Mouse (Mus musculus): Measurements from ENCODE around the gene Zbtb9.
"Not testable (repeated sequence)": the region's sequence is repeated elsewhere in the genome, so short reads cannot be mapped to it uniquely, and the experiment has no call there.

Gene Zbtb9

GRCm38 (mm10) chr17:26972107-26972506 lies 860 bp upstream of the Zbtb9 start:
- no peak for DNase-seq

DNA sequence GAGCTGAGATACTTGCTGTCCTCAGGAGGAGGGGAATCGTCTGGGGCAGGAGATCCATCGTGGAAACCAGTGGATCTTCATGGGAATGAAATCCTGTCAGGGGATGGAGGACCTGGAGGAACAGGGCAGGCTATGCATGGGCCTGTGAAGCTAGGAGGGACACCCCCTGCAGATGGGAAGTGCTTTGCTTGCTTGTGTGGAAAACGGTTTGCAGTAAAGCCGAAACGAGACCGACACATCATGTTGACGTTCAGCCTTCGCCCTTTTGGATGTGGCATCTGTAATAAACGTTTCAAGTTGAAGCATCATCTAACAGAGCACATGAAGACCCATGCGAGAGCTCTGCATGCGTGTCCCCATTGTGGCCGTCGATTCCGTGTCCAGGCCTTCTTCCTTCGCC lies 1.6 kb downstream of the Zbtb9 start:
- no peak for DNase-seq

DNA sequence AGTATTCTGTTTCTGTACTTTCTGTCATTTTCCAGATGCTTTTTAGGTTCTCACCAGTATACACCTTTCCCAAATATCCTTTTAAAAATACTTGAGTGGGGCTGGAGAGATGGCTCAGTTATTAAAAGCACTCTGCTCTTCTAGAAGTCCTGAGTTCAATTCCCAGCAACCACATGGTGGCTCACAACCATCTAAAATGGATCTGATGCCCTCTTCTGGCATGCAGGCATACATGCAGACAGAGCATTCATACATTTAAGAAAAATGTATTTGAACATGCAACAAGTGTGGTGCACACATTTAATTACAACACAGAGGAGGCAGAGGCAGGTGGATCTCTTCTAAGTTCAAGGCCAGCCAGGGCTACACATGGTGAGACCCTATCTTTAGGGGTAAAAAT lies 2.4 kb downstream of the Zbtb9 start:
- no peak for DNase-seq

- DNase-seq, result not testable (repeated sequence)
Observed at GRCm38 (mm10) chr17:26977354-26977753, 4.4 kb downstream of the Zbtb9 start.

GRCm38 (mm10) chr17:26979426-26979825 lies 6.5 kb downstream of the Zbtb9 start:
- DNase-seq, result no peak

GRCm38 (mm10) chr17:26981050-26981449 lies 8.1 kb downstream of the Zbtb9 start:
- DNase-seq, result no peak

DNA sequence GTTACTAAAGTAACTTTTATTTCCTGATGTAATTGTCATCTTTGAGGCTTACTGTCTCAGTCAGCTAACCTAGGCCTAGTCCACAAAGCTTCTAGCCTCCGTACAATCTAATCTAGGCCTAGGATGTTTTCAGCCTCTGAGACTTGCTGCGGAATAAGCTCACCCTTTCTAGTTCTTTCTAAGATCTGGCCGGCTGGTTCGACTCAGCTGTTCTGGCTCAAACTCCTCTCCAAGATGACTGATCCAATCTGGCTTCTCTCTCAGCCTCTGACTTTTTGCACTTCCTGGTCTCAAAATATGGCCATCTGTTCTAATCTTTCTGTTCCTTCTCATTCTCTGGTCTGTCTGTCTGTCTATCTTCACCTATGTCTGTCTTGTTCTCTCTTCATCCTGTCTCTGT lies 10.4 kb downstream of the Zbtb9 start:
- no peak for DNase-seq

GRCm38 (mm10) chr17:26985503-26986179 lies 12.7 kb downstream of the Zbtb9 start:
- no peak for DNase-seq

GRCm38 (mm10) chr17:26990521-26990920 lies 17.6 kb downstream of the Zbtb9 start:
- DNase-seq, result no peak

DNA sequence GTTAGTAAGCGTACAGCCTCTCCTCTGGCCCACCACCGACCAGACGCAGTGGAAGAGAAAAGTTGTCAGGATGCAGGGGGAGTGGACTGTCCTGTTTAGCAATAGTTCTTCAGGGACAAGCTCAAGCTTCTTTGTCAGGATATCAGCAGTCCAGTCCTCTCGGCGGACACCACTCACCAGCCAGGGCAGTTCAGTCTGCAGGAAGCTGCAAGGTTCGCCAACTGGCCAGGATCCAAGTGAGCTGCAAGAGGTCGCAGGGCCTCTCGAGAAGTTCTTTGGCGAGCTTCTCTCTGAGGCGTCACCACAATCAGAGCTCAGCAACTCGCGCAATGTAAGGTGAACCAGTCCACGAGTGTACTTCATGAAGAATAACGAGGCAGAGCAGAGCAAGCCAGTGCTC lies 21.4 kb downstream of the Zbtb9 start:
- no peak for DNase-seq

DNA sequence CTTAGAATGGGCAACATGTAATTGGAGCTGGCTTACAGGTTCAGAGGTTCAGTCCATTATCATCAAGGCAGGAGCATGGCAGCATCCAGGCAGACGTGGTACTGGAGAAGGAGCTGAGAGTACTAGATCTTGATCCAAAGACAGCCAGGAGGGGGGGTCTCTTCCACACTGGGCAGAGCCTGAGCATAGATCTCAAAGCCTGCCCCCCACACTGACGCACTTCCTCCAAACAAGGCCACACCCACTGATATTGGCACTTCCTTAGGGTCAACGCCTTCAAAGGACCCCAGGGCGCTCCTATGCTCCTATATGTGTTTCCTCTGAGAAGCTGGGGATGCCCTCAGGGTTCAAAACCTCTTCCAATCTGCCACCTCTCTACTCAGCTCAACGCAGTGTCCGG lies 22.0 kb downstream of the Zbtb9 start:
- DNase-seq, result no peak

GRCm38 (mm10) chr17:26995562-26995961 lies 22.6 kb downstream of the Zbtb9 start:
- no peak for DNase-seq

DNA sequence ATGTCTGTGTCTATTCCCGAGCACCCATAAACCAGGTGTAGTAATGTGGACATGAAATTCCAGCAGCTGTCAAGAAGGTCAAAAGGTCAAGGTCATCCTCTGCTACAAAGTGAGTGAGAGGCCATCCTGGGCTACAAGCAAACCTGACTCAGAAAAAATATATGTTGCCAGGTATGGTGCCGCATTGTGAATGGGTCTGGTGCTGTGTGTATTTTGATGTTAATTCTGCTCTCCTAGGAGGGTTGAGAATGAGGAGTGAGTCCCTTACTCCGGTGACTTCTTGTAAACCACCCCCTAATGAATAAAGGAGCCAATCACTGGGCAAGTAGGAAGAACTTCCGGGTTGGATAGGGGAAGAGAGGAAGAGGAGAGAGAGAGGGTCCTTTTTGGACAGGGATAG lies 24.7 kb downstream of the Zbtb9 start:
- no peak for DNase-seq

DNA sequence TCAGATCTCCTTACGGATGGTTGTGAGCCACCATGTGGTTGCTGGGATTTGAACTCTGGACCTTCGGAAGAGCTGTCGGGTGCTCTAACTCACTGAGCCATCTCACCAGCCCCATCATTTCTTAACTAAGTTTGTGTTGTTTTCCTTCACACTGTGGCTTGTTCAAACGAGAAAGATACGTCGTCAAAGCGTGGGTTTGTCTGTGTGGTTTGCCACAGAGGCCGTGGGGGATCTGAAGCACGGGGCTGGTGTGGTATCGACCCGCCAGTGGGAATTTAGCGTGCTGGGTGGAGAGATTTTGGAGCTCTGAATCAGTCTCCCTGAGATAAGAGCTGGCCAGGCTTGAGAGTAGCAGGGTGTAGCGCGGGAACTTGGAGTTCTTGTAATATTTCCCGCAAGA lies 25.3 kb downstream of the Zbtb9 start:
- DNase-seq, result no peak

GRCm38 (mm10) chr17:26999996-27000395 lies 27.0 kb downstream of the Zbtb9 start:
- DNase-seq, result no peak

- DNase-seq, result no peak
Observed at GRCm38 (mm10) chr17:27001151-27001550, 28.2 kb downstream of the Zbtb9 start.

GRCm38 (mm10) chr17:27001889-27002288 lies 28.9 kb downstream of the Zbtb9 start:
- no peak for DNase-seq

GRCm38 (mm10) chr17:27004431-27004830 lies 31.5 kb downstream of the Zbtb9 start:
- no peak for DNase-seq

DNA sequence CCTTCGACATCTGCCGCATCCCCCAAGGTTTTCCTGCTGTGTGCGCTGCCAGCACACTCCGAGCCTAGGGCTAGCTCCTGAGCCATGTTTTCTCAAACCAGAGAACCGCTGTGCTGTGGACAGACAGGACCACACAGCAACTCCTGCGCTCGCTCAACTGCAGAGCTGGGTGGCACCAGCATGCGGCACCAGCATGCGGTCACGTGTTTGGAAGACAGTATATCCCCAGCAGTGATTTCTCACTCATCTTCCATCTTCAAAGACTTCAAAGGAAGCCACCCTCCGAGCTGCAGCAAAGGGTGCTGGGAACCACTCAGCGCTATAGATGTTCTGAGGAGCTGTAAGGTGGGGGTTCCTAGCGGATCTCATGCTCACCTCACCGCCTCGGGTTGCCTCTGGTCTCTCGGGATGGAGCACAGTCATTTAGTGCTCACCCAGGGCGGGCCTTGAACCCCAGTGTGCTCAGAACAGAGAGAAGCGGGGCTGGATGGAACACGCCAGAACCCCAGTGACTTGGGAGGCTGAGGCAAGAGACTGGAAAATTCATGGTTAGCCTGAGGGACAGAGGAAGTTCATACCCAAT lies 32.0 kb downstream of the Zbtb9 start:
- DNase-seq, result no peak

- no peak for DNase-seq
Observed at GRCm38 (mm10) chr17:27005644-27006043, 32.7 kb downstream of the Zbtb9 start.

DNA sequence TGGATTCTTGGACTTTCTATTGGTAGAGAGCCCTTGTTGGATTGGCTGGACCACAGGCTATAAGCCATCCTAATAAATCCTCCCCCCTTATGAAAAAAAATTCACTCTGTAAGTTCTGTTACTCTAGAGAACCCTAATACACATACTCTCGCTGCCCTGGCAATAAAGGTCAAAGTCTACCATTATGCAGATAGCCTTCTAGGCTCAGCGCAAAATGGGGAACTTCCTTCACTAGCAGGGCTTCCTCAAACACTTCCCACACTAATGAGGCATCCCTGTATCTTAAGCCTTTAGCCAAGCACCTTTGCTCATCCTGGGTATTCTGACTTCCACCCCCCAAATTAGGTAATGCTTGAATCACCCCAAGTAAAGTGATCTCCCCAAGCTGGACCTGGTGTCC lies 35.3 kb downstream of the Zbtb9 start:
- DNase-seq, result no peak

GRCm38 (mm10) chr17:27011167-27011566 lies 38.2 kb downstream of the Zbtb9 start:
- no peak for DNase-seq

- DNase-seq, result no peak
Observed at GRCm38 (mm10) chr17:27011998-27012672, 39.2 kb downstream of the Zbtb9 start.

- no peak for DNase-seq
Observed at GRCm38 (mm10) chr17:27012909-27013308, 39.9 kb downstream of the Zbtb9 start.
